Mouse (Mus musculus) cerebellum, adult 8-10 months (tissue): ENCODE data around the gene Rreb1.

ENCODE experiments used
- DNase-seq: peaks from one replicate; pipeline ENCODE4 v3.0.0; 2022

Gene Rreb1

GRCm38 (mm10) chr13:37855221-37855757, 77.1 kb downstream of the Rreb1 start:
- DNase-seq: no peak

- DNase-seq: no peak
These were observed 77.6 kb downstream of the Rreb1 start for GRCm38 (mm10) chr13:37855765-37856164.

- no peak for DNase-seq
These were observed 78.3 kb downstream of the Rreb1 start for GRCm38 (mm10) chr13:37856537-37856936.

GRCm38 (mm10) chr13:37857284-37858065, 79.3 kb downstream of the Rreb1 start:
- DNase-seq: peak; percentile 90

GRCm38 (mm10) chr13:37858066-37858501, 79.9 kb downstream of the Rreb1 start:
- DNase-seq: no peak

GRCm38 (mm10) chr13:37858508-37858907, 80.3 kb downstream of the Rreb1 start:
- DNase-seq: no peak

GRCm38 (mm10) chr13:37859782-37860181, 81.6 kb downstream of the Rreb1 start:
- DNase-seq: no peak

- DNase-seq: no peak
These were observed 82.0 kb downstream of the Rreb1 start for GRCm38 (mm10) chr13:37860204-37860603.

GRCm38 (mm10) chr13:37860789-37861188, 82.6 kb downstream of the Rreb1 start:
- DNase-seq: no peak

GRCm38 (mm10) chr13:37862492-37862891, 84.3 kb downstream of the Rreb1 start:
- no peak for DNase-seq

GRCm38 (mm10) chr13:37863643-37864042, 85.4 kb downstream of the Rreb1 start:
- no peak for DNase-seq

GRCm38 (mm10) chr13:37864697-37865096, 86.5 kb downstream of the Rreb1 start:
- DNase-seq: no peak

GRCm38 (mm10) chr13:37866296-37866695, 88.1 kb downstream of the Rreb1 start:
- DNase-seq: no peak

GRCm38 (mm10) chr13:37866846-37867245, 88.6 kb downstream of the Rreb1 start:
- no peak for DNase-seq

- no peak for DNase-seq
These were observed 92.1 kb downstream of the Rreb1 start for GRCm38 (mm10) chr13:37870118-37870908.

- no peak for DNase-seq
These were observed 94.1 kb downstream of the Rreb1 start for GRCm38 (mm10) chr13:37872142-37872835.

- no peak for DNase-seq
These were observed 95.1 kb downstream of the Rreb1 start for GRCm38 (mm10) chr13:37873125-37873891.

GRCm38 (mm10) chr13:37875919-37876318, 97.7 kb downstream of the Rreb1 start:
- no peak for DNase-seq

GRCm38 (mm10) chr13:37876366-37876765, 98.2 kb downstream of the Rreb1 start:
- no peak for DNase-seq

- DNase-seq: no peak
These were observed 98.6 kb downstream of the Rreb1 start for GRCm38 (mm10) chr13:37876836-37877235.

GRCm38 (mm10) chr13:37877241-37877640, 99.0 kb downstream of the Rreb1 start:
- no peak for DNase-seq

GRCm38 (mm10) chr13:37878918-37879331, 100.7 kb downstream of the Rreb1 start:
- DNase-seq: no peak
